Mouse (Mus musculus): ENCODE data around the gene Ctsl. TPM values are rescaled to one million over a fixed set of nuclear protein-coding genes. Genes with fewer than 3 reads are reported as not detected.
A peak's percentile ranks its signal among the peaks of the same experiment; 100 is the strongest.

The Ctsl gene
- polyA plus RNA-seq, 2 experiments from 2014 or later = 5.3 to 7.2 TPM

GRCm38 (mm10) chr13:64369805-64370172 lies 901 bp downstream of the Ctsl start:
- peak; percentile 39 for ATAC-seq

- ATAC-seq = no peak
These were observed 2.1 kb downstream of the Ctsl start for GRCm38 (mm10) chr13:64368596-64368995.

GRCm38 (mm10) chr13:64367615-64368014 lies 3.1 kb downstream of the Ctsl start:
- ATAC-seq = no peak

GRCm38 (mm10) chr13:64365326-64365725 lies 5.4 kb downstream of the Ctsl start:
- no peak for ATAC-seq

- peak; percentile 93 for ATAC-seq
These were observed 6.4 kb downstream of the Ctsl start for GRCm38 (mm10) chr13:64364258-64364657.

- ATAC-seq = no peak
These were observed 8.6 kb downstream of the Ctsl start for GRCm38 (mm10) chr13:64362139-64362538.

- ATAC-seq = no peak
These were observed 9.7 kb downstream of the Ctsl start for GRCm38 (mm10) chr13:64361020-64361419.

- no peak for ATAC-seq
These were observed 11.0 kb downstream of the Ctsl start for GRCm38 (mm10) chr13:64359702-64360101.

- no peak for ATAC-seq
These were observed 12.2 kb downstream of the Ctsl start for GRCm38 (mm10) chr13:64358476-64358875.

- ATAC-seq = no peak
These were observed 13.3 kb downstream of the Ctsl start for GRCm38 (mm10) chr13:64357389-64357788.

GRCm38 (mm10) chr13:64349474-64349873 lies 21.2 kb downstream of the Ctsl start:
- no peak for ATAC-seq

- ATAC-seq = no peak
These were observed 26.6 kb downstream of the Ctsl start for GRCm38 (mm10) chr13:64344082-64344501.

GRCm38 (mm10) chr13:64343598-64343997 lies 27.1 kb downstream of the Ctsl start:
- ATAC-seq = no peak

GRCm38 (mm10) chr13:64335546-64336132 lies 35.1 kb downstream of the Ctsl start:
- ATAC-seq = no peak

- ATAC-seq = no peak
These were observed 37.6 kb downstream of the Ctsl start for GRCm38 (mm10) chr13:64333102-64333501.

- no peak for ATAC-seq
These were observed 38.4 kb downstream of the Ctsl start for GRCm38 (mm10) chr13:64332321-64332720.

- ATAC-seq = no peak
These were observed 48.0 kb downstream of the Ctsl start for GRCm38 (mm10) chr13:64322561-64323281.

GRCm38 (mm10) chr13:64320334-64320733 lies 50.4 kb downstream of the Ctsl start:
- no peak for ATAC-seq

- no peak for ATAC-seq
These were observed 50.9 kb downstream of the Ctsl start for GRCm38 (mm10) chr13:64319782-64320181.

GRCm38 (mm10) chr13:64318355-64318754 lies 52.3 kb downstream of the Ctsl start:
- no peak for ATAC-seq

GRCm38 (mm10) chr13:64315483-64316050 lies 55.1 kb downstream of the Ctsl start:
- ATAC-seq = peak; percentile 48

- no peak for ATAC-seq
These were observed 56.6 kb downstream of the Ctsl start for GRCm38 (mm10) chr13:64314041-64314440.

GRCm38 (mm10) chr13:64312916-64313289 lies 57.8 kb downstream of the Ctsl start:
- peak; percentile 35 for ATAC-seq

Measured in CD4-positive, CD25-positive, alpha-beta regulatory T cell, adult 4 months (primary cell).